Mouse (Mus musculus): ENCODE results near the gene Prss48.
"Not testable (repeated sequence)": the region's sequence is repeated elsewhere in the genome, so short reads cannot be mapped to it uniquely, and the experiment has no call there.

Gene Prss48

GRCm38 (mm10) chr3:86002940-86003339 is 649 bp upstream of the Prss48 start:
- DNase-seq (ENCODE audit: low spot score) = no peak

DNA sequence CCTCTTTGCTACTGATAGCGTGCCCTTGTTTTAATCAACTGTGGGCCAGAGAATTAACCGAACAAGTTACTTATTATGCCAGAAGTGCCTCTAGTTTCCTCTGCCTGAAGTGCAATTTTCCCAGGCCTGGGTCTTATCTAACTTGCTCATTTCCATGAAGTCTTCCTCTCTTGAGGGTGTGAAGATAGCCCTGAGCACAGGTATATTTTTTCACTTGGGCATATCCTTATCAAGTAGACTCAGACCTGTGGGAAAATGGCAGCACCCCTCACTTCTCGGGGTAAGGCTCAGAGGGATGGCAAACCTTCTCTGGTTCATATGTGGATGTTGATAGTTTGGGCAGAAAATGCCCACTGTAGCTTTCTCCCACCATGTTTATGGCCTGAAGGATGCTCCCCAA is 1.0 kb downstream of the Prss48 start:
- DNase-seq (ENCODE audit: low spot score) = no peak

GRCm38 (mm10) chr3:85994645-85995044 is 7.6 kb downstream of the Prss48 start:
- DNase-seq (ENCODE audit: low spot score) = no peak

- no peak for DNase-seq (ENCODE audit: low spot score)
Measured at GRCm38 (mm10) chr3:85993744-85994143, 8.5 kb downstream of the Prss48 start.

- DNase-seq (ENCODE audit: low spot score) = no peak
Measured at GRCm38 (mm10) chr3:85991802-85992156, 10.5 kb downstream of the Prss48 start.

DNA sequence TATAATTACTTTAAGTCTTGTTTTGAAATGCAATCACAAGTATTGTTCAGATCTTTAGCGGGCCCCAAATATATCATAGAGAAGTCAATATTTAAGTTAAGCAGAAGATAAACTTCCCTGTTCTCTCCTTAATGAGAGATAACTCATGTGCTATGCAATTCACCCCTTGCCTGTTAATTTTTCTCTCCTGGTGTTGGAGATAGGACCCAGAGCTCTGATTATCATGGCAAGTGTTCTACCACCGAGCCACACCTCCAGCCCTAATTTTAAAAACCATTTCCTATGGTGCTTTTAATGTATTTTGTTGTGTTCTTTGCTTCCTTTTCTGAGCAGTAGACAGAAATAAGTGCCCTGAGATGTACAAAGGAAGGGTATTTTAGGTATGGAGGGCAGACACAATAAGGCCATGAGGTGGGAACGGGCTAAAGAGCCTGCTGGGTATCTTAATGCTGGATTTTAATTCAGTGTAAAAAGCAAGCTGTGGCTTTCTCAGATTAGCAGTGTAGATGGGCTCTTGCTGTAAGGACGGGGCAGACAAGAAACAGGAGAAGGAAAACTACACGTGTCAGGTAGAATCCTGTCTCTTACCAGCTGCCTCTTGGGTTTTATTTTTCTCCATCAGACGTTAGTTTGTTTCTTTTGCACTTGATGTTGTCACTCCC is 11.0 kb downstream of the Prss48 start:
- no peak for DNase-seq (ENCODE audit: low spot score)

DNA sequence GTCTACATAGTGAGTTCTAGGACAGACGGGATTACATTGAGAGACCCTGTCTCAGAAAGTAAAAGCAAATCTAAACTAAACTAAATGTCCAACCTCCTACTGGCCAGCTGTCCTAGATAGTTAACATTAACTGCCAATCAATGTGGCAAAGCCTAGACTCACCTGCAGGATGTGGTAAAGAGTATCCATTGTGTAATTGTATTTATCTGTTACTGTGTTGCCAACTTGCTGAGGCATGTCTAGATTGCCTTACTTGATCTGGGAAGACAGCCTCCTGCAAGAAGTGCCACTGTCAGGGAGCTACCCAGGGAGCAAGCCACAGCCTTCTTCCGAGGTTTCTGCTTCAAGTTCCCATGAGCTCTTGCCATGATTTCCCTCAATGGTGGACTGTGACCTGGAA is 15.1 kb downstream of the Prss48 start:
- no peak for DNase-seq (ENCODE audit: low spot score)

- DNase-seq (ENCODE audit: low spot score) = no peak
Measured at GRCm38 (mm10) chr3:85984537-85984936, 17.8 kb downstream of the Prss48 start.

- not testable (repeated sequence) for DNase-seq (ENCODE audit: low spot score)
Measured at GRCm38 (mm10) chr3:85981761-85982160, 20.5 kb downstream of the Prss48 start.

DNA sequence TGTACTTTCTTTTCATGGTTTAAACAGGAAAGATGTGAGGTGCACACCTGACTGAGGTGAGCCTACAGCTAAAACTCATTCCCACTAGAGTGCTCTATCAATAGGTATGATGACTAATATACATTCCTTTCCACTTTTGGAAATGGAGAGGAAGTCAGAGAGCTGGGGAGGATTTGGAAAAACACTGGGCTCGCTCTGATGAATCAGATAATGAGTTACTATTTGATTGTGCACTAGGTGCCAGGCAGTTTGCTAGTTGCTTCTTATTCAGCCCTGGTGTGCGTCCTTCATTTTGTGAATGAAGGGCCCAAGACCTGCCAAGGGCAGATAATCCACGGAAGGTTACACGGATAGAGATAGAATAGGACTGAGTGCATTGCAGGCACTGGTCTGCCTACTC is 22.3 kb downstream of the Prss48 start:
- no peak for DNase-seq (ENCODE audit: low spot score)

GRCm38 (mm10) chr3:85974451-85974850 is 27.8 kb downstream of the Prss48 start:
- no peak for DNase-seq (ENCODE audit: low spot score)

GRCm38 (mm10) chr3:85973376-85974140 is 28.7 kb downstream of the Prss48 start:
- DNase-seq (ENCODE audit: low spot score) = no peak

DNA sequence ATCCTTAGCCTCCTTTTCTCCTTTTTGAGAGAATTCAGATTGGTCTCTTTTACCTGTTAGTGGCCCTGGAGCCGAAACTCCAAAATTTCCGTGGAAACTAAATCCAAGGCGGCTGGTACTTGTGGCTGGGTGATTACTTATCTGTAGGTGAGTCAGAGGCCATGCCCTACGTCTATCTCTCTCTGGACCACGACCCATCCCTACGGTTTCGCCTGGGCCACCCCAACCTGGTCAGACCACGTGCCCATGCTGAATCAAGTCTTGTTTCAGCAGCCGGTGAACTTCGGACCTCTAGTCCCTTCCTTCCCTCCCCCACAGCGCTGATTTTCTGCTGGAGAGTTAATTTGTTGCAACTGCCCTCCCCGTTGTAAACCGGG is 30.7 kb downstream of the Prss48 start:
- no peak for DNase-seq (ENCODE audit: low spot score)

- peak; percentile 82 for DNase-seq (ENCODE audit: low spot score)
Measured at GRCm38 (mm10) chr3:85970742-85971598, 31.3 kb downstream of the Prss48 start, which contains the start of gene Sh3d19. Sh3d19 (plus strand) TSS chr3:85971109.

DNA sequence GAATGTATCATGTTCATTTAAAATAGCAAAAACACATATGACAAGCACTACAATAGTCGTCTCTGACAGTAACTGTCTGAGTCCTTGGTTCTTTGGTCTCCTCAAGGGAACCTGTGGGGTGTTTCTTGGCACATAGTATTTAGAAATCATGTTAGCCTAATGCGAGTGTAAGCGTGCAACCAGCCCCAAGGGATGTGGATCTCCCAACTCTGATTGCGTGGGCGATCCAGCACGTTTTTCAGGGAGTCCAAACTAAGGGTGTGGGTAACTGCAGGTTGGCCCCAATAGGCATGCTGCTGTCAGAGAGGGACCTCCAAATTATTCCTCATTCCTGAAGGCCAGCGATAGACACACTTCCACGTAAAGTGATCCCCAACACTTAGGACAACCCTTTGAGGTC is 33.3 kb downstream of the Prss48 start:
- no peak for DNase-seq (ENCODE audit: low spot score)

- DNase-seq (ENCODE audit: low spot score) = no peak
Measured at GRCm38 (mm10) chr3:85965479-85965878, 36.8 kb downstream of the Prss48 start.

- DNase-seq (ENCODE audit: low spot score) = no peak
Measured at GRCm38 (mm10) chr3:85961134-85961533, 41.2 kb downstream of the Prss48 start.

- DNase-seq (ENCODE audit: low spot score) = no peak
Measured at GRCm38 (mm10) chr3:85959669-85960068, 42.6 kb downstream of the Prss48 start.

DNA sequence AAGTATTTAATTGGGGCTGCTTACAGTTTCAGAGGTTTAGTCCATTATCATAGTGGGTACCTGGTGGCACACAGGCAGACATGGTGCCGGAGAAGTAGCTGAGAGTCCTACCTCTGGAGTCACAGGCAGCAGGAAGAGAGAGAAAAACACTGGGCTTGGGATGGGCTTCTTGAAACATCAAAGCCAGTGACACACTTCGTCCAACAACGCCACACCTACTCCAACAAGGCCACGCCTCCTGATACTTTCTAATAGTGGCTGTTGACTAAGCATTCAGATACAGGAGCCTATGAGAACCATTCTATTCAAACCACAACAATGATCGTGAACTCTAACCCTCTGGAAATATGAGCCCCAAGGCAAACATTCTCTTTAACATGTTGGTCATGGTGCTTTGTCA is 46.6 kb downstream of the Prss48 start:
- no peak for DNase-seq (ENCODE audit: low spot score)

DNA sequence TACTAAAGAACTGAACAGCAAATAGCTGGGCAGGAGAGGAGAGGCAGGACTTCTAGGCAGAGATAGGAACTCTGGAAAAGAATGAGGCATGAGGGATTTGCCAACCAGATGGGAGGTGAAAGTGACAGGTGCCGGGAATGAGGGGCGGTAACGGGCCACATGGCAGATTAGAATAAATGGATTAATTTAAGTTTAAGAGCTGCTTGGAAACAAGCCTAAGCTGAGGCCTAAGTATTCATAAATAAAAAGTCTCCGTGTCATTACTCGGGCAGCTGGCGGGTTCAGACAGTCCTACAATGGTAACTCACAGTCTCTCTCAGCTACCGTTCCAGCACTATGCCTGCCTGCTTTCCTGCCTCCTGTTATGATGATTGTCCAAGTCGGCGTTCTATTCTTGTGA is 47.0 kb downstream of the Prss48 start:
- no peak for DNase-seq (ENCODE audit: low spot score)

- DNase-seq (ENCODE audit: low spot score) = no peak
Measured at GRCm38 (mm10) chr3:85952696-85953283, 49.5 kb downstream of the Prss48 start.

GRCm38 (mm10) chr3:85950914-85951313 is 51.4 kb downstream of the Prss48 start:
- DNase-seq (ENCODE audit: low spot score) = no peak
